Mouse (Mus musculus) forebrain, postnatal 0 days (tissue): ENCODE measurements at regions not wholly inside any gene's neighbourhood (a gene's known extent, or its start where the extent isn't known, plus 50 kb on each side); places are given as distances from the start of the nearest gene placed in this dataset.

ENCODE experiments used
- ATAC-seq: fragments of 200-750 bp; cut with Nextera tagmentation; 2 replicates; pipeline ENCODE4 v1.8.0; 2017; ENCODE audit warnings: mild to moderate bottlenecking, moderate library complexity
- DNase-seq: peaks from one replicate; pipeline ENCODE4 v3.0.0-alpha.2; 2015
- H3K27ac ChIP-seq: fragments of 300-500 bp; sonication (generic); 2 replicates; pipeline ENCODE4 v1.5.1; 2014; ENCODE audit warnings: low read depth, mild to moderate bottlenecking, antibody characterized with exemption, low read length, moderate library complexity, mixed read lengths
- H3K27me3 ChIP-seq: fragments of 300-500 bp; sonication (generic); 2 replicates; pipeline ENCODE4 v1.6.1; 2014; ENCODE audit warnings: mild to moderate bottlenecking, low read length, mixed read lengths; ENCODE audit not compliant: insufficient read depth
- H3K36me3 ChIP-seq: fragments of 300-500 bp; sonication (generic); 2 replicates; pipeline ENCODE4 v1.6.1; 2014; ENCODE audit warnings: mild to moderate bottlenecking, moderate library complexity; ENCODE audit not compliant: insufficient read depth
- H3K4me1 ChIP-seq: fragments of 300-500 bp; sonication (generic); 2 replicates; pipeline ENCODE4 v1.6.1; 2014; ENCODE audit warnings: antibody characterized with exemption; ENCODE audit not compliant: insufficient read depth
- H3K4me2 ChIP-seq: fragments of 300-500 bp; sonication (generic); 2 replicates; pipeline ENCODE4 v1.6.1; 2014; ENCODE audit warnings: low read depth, mild to moderate bottlenecking, moderate library complexity
- H3K4me3 ChIP-seq: fragments of 300-500 bp; sonication (generic); 2 replicates; pipeline ENCODE4 v1.5.1; 2014; ENCODE audit warnings: low read depth, low read length, mixed read lengths
- H3K9ac ChIP-seq: fragments of 300-500 bp; sonication (generic); 2 replicates; pipeline ENCODE4 v1.6.1; 2014; ENCODE audit warnings: mild to moderate bottlenecking
- H3K9me3 ChIP-seq: fragments of 300-500 bp; sonication (generic); 2 replicates; pipeline ENCODE4 v1.6.1; 2016; ENCODE audit warnings: low read length
- CTCF ChIP-seq: sonication (generic); IDR thresholded peaks from 2 replicates; pipeline ENCODE4 v1.5.1; 2016; ENCODE audit warnings: antibody characterized with exemption, control low read depth, low read depth
- WGBS: fragments of 180-500 bp; shearing (Covaris S2); extraction: QIAGEN DNeasy Blood & Tissue Kit; methylation state at CpG from one replicate; pipeline ENCODE4 v1.1.7; 2014; 5-methylcytosine and 5-hydroxymethylcytosine counted together

GRCm38 (mm10) chr4:93849178-93849577 lies 513.9 kb upstream of the Tusc1 start:
- no peaks in the 10 kb centered on the region for H3K4me1 ChIP-seq
- no peaks in the 10 kb centered on the region for H3K27me3 ChIP-seq
- H3K9ac ChIP-seq = no peak overlapping the region
- no peak overlapping the region for H3K27ac ChIP-seq
- no peak overlapping the region for H3K4me2 ChIP-seq
- no peaks in the 10 kb centered on the region for H3K36me3 ChIP-seq
- no peaks in the 10 kb centered on the region for H3K9me3 ChIP-seq
- no peak overlapping the region for H3K4me3 ChIP-seq
- no peak for TF ChIP-seq CTCF
- no peak for ATAC-seq
- WGBS = 65% methylated on average over 3 of the region's 3 CpGs
- DNase-seq = no peak

GRCm38 (mm10) chr4:93830701-93831100 lies 495.4 kb upstream of the Tusc1 start:
- no peaks in the 10 kb centered on the region for H3K27me3 ChIP-seq
- no peaks in the 10 kb centered on the region for H3K36me3 ChIP-seq
- no peak for TF ChIP-seq CTCF
- no peak overlapping the region for H3K4me3 ChIP-seq
- H3K4me1 ChIP-seq = no peaks in the 10 kb centered on the region
- no peak for DNase-seq
- no peak overlapping the region for H3K9ac ChIP-seq
- no peak overlapping the region for H3K27ac ChIP-seq
- no peak overlapping the region for H3K4me2 ChIP-seq
- no peaks in the 10 kb centered on the region for H3K9me3 ChIP-seq
- no peak for ATAC-seq

GRCm38 (mm10) chr4:93793104-93793503 lies 457.8 kb upstream of the Tusc1 start:
- no peak for DNase-seq
- 87% methylated on average over 1 of the region's 1 CpGs for WGBS
- TF ChIP-seq CTCF = no peak

GRCm38 (mm10) chr4:93790157-93790556 lies 454.8 kb upstream of the Tusc1 start:
- no peak for DNase-seq
- Histone ChIP-seq H3K9me3 (no peaks in the 10 kb centered on the region), H3K4me3 (no peak overlapping the region), H3K27ac (no peak overlapping the region), H3K4me2 (no peak overlapping the region), H3K27me3 (no peaks in the 10 kb centered on the region), H3K4me1 (no peaks in the 10 kb centered on the region), H3K36me3 (no peaks in the 10 kb centered on the region), H3K9ac (no peak overlapping the region)
- TF ChIP-seq CTCF = no peak
- ATAC-seq = no peak
- WGBS = 79% methylated on average over 11 of the region's 11 CpGs

More at GRCm38 (mm10) chr4:93793104-93793503, 457.8 kb upstream of the Tusc1 start:
- H3K9ac ChIP-seq = no peak overlapping the region
- no peak for ATAC-seq
- no peak overlapping the region for H3K4me3 ChIP-seq
- H3K9me3 ChIP-seq = no peaks in the 10 kb centered on the region
- no peaks in the 10 kb centered on the region for H3K36me3 ChIP-seq
- H3K27ac ChIP-seq = no peak overlapping the region
- no peaks in the 10 kb centered on the region for H3K27me3 ChIP-seq
- no peaks in the 10 kb centered on the region for H3K4me1 ChIP-seq
- H3K4me2 ChIP-seq = no peak overlapping the region

GRCm38 (mm10) chr4:93754497-93754896 lies 419.2 kb upstream of the Tusc1 start:
- DNase-seq (no peak), ATAC-seq (no peak)
- WGBS = 25% methylated on average over 2 of the region's 2 CpGs
- Histone ChIP-seq H3K36me3 (no peaks in the 10 kb centered on the region), H3K9me3 (no peaks in the 10 kb centered on the region), H3K9ac (no peak overlapping the region), H3K4me2 (no peak overlapping the region), H3K4me3 (no peak overlapping the region), H3K4me1 (no peaks in the 10 kb centered on the region), H3K27me3 (no peaks in the 10 kb centered on the region), H3K27ac (no peak overlapping the region)
- no peak for TF ChIP-seq CTCF

- Histone ChIP-seq H3K9ac (no peak overlapping the region), H3K27ac (no peak overlapping the region), H3K4me2 (no peak overlapping the region), H3K36me3 (no peaks in the 10 kb centered on the region), H3K27me3 (no peaks in the 10 kb centered on the region), H3K4me3 (no peak overlapping the region), H3K9me3 (no peaks in the 10 kb centered on the region), H3K4me1 (no peaks in the 10 kb centered on the region)
- no peak for TF ChIP-seq CTCF
- DNase-seq (no peak), ATAC-seq (no peak)
- 74% methylated on average over 2 of the region's 2 CpGs for WGBS
Measured at GRCm38 (mm10) chr4:93746326-93746725, 411.0 kb upstream of the Tusc1 start.

GRCm38 (mm10) chr4:93713711-93714110 lies 378.4 kb upstream of the Tusc1 start:
- Histone ChIP-seq H3K4me2 (no peak overlapping the region), H3K36me3 (no peaks in the 10 kb centered on the region), H3K4me3 (no peak overlapping the region), H3K9me3 (no peaks in the 10 kb centered on the region), H3K9ac (no peak overlapping the region), H3K4me1 (no peaks in the 10 kb centered on the region), H3K27me3 (no peaks in the 10 kb centered on the region), H3K27ac (no peak overlapping the region)
- DNase-seq = no peak
- no peak for TF ChIP-seq CTCF
- 56% methylated on average over 3 of the region's 3 CpGs for WGBS
- no peak for ATAC-seq
